Mouse (Mus musculus): ENCODE measurements at regions not wholly inside any gene's neighbourhood (a gene's known extent, or its start where the extent isn't known, plus 50 kb on each side); places are given as distances from the start of the nearest gene placed in this dataset.

DNA sequence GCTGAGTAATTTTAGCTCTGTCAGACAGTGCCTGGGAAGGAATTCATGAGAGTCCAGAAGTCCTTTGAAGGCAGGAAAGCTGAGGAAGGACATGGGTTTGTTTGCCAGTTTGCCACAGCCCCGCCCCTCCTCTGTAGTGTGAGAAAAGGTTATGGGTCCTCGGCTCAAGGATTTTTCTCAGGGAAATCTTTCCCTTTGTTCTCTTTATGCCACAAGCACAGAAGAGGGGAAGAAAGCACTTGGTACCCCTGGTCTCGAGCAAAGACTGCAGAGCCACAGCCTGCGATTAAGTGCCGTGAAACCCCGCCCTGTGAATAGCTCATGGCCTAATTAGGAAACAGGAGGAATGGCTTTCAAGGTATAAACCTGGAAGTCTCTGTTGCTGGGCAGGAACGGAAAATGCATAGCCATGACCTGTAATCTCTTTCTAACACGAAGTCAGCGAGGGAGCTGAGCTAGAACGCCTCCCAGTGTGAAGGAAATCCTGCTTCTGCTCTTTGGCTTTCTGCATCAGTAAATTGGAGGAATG is 166.1 kb upstream of the Tars start:
- DNase-seq, result peak; percentile 44

DNA sequence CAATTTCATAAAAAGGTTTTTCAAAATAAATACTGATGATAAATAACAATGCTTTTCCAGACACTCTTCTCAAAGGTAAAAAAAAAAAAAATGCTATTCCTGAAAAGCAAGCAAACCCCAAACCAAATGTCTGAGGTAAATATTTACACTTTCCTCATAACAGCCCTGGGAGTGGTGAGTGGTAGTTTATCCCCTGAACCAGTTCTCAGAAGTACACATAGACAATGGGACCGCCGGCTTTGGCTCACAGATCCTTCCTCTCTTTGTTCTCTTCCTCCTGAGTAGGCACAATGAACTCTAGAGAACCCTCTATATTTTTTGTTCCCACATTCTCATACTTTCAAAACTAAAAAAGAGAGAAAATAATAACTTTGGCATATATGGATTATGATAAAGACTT is 153.1 kb upstream of the Tars start:
- DNase-seq, result peak; percentile 53

DNA sequence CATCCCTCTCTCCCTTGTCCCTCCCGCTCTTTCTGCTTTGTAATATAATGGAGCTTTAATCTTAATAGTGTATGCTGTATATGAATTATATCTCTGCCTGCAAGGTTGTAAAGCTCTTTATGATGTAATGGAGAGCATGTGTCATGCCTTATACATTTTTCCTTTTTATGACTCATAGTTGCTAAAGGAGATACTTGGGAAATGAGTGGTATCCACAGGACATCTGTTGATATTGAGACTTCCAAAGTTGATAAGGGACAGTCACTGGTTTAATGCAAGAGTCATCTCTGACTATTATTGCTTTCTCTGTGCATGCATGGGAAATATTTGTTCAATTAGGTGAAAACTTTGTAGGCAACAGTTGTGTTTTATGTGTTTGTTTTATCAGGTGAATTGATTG is 152.6 kb upstream of the Tars start:
- DNase-seq, result no peak

DNA sequence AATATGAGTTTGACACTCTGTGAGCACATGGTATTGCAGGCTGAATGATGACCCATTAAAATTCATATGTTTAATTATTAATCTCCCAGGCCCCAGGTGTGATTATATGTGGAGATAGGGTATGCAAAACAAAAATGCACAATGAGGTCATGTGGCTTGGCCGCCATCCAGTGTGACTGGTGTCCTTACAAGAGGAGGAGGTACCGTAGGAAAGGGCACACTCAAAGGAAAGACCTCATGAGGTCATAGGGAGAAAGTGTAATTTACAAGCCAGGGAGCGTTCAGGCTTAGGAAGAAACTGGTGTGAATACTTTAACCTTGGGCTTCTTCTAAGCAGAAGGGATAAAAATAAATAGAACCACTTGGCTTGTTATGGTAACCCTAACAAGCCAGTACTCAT is 140.0 kb upstream of the Tars start:
- DNase-seq, result peak; percentile 4

DNA sequence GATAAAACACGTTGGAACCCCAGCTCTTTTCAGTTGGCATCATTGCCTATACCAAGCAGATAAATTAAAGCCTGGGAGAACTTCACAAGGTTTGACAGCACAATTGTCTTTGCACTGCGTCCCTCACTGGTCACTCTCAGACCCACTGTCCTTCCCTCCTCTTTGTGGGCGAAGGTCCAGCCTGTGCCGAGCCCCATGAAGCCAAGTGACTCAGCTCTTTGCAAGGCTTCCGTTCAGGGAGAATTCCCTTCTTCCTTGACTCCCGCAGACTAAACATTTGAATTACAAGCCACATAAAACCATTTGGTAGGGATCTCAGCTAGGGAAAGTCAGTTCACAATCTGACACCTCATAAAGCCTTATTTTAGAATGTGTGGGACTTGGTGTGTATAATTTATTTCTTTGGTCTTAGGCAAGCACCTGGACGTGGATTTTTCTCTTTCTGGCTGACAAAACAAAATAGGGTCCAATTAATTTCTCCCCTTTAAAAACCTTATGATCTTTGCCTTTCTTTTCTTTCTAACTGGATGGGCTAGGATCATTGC is 136.7 kb upstream of the Tars start:
- peak; percentile 27 for DNase-seq

DNA sequence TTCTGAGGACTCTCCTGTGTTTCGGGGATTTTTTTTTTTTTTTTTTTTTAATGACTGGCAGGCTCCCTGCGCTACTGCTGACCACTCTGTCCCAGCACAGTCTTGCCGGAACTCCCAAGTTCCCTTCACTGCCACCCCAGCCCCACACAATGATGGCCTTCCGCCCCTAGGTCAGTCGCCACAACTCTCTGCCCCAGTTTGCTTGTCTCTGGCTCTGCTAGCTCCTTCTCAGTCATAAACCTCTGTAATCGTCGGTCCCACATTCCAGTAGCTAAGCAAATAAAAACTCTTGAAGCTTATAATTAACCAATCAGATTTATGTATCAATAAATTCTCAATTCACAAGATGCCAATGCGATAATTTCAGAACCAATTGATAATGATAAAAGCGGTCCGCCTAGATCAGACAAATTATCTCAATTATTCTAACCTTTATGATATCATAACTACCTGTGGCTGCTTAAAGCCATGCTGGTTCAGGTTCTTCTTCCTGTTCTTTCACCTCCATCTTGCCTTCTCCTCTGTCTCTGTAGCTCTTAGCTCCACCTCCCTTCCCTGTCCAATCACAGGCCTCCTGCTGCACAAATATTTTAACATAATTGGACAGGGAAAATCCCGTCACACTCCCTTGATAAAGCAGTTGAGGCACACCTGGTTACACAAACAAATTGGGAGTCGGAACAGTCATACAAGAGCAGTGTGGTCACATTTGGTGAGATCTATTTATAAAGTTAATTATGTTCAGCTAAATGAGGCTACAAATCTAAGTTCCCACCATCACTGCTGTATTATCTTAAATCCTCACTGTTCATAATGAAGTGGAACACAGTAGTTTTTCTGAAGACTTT is 135.2 kb upstream of the Tars start:
- DNase-seq, result no peak

DNA sequence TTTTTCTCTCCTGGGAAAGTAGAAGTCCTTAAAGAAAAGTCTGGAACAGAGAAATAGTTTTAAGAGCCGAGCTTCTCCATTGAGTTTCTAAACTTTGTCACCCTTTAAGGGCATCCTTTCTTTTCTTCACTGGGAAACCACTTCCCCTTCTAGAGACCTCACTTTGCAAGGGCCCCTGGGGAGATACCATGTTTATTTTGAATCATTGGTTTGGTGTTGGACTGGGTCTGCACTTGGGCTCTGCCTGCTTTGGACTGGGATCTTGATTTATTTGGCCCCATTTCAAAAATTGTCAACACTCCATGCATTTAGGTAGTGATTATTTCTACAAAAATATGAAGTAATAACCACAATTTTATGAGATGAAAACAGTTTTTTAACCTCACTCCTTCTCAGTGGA is 134.2 kb upstream of the Tars start:
- no peak for DNase-seq

DNA sequence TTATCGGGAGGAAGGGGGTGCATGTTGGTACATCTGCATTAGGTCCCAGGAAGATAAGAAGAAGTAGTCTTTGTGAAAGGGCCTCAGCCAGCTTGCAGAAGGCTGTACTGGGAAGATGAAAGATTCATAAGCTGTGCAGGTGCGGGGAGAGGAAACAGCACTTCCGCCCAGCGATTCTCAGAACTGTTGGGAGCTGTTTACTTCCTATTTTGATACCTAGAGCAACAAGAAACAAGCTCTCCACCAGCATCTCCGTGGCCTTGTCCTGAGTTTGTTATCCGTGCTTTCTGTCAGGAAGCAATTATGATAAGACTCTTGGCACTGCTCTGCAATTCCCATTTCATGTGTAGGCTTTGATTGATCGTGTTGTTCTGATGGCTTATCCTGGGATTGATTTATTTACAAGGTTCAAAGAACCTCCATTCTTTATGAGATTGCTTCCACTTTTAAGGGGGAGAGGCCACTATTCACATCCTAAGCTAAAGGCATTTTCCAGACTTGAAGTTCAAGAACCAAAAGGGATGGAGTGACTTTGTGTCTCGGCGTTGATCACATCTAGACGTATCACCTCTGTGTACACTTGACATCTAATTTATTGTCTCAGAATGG is 133.6 kb upstream of the Tars start:
- DNase-seq, result peak; percentile 33

DNA sequence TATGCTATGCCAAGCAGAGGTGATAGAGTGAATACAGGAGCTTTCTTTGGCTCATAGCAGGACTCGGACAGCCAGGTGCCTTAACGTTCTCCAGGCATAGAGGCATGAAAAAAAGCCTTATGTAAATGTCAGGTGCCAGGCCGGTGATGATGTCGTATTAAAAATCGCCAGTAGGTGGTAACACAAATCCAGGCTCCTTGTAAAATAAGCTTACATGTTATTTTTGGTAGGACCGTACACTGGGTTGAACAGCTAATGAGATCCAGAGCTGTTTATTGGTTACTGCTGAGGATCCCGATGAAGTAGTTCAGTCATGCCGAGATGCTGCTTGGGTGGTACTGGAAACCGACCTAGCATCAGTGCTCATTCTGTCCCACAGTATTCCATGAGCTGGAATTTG is 133.1 kb upstream of the Tars start:
- DNase-seq, result no peak

DNA sequence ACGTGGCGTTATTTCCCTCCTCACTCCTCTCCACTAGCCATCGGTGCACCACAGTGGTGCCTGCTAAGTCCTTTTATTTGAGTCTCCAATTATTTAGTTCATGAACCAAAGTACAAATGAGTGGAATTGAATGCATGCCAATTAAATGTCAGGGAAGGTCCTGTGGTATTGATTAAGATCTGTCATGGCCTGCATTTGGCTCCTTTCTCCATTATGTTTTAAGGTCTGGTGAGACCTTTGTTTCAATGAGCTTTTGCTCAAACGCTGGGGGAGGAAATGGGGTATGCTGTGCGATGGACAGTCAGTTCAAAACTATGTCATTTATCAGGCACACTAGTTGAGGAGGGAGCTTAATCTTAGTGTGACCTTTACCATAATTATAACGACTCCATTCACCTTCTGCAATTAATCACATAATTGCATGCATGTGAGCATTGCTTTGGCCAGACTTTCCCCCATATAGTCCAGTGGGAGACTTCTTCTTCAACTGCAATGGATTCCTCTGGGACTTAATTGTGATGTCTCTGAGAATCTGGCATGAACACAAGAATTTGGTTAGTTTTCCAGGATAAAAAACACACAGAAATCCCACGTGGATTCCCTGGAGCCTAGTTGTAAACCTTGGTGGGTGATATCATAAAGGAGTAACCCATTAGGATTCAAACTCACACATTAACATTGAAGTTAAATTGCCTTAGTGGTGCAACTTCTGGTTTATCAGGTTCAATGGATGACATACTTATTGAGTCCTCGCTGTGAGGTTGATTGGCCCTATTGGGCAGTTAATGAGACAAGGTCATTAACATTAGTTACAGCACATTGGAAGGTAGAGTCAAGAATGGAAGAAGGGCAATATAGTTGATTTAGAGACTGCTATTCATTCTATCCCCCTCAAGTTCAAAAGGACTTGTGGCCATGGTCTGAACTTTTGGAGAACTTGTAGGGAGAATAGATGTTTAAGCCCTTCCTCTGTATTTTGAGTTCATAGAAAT is 130.7 kb upstream of the Tars start:
- no peak for DNase-seq

DNA sequence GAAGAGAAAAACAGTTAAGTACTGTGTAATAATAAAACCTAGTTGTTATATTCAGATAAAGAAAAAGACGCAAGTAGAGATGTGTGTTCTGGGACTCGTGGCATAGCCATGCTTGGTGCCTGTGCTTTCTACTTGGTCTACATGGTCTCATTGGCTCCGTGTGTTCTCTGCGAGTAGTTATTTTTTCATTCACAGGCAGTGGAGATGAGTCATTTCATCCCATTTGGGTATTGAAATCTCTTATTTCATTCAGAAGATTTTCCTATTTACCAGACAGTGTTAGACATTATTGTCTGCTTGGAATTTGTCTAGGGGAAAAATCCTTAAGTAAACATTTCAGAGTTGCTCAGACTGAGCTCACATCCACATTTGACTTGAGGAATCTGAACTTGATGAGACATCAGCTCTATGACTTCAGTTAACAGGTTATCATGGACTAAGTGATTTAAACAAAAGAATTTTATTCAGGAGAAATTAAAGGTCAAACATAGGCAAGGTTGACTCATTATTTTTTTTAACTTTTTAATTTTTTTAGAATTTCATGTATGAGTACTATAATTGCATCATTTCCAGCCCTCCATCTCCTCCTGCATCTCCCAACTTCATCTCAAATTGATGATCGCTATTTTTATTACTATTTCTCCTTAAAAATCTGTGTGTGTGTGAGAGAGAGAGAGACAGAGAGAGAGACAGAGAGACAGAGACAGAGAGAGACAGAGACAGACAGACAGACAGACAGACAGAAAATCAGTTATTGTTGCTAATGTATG is 125.1 kb upstream of the Tars start:
- no peak for DNase-seq

DNA sequence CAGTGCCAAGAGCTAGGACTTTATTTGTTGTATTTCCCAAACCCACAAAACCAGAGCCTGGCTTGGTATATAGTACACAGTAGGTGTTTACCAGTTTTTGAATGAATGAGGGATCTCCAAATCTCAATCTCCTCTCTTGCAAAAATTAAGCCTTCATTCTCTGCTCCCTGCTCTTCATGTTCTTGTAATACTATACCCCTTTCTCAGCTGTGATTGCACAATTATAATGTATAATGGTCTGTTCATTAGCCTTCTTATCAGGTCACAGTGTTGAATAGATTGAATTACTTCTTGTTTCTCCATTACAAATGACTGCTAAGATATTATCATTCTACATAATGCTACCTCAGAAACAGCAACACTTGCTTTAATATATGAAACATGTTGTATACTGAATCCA is 119.1 kb upstream of the Tars start:
- DNase-seq, result no peak

DNA sequence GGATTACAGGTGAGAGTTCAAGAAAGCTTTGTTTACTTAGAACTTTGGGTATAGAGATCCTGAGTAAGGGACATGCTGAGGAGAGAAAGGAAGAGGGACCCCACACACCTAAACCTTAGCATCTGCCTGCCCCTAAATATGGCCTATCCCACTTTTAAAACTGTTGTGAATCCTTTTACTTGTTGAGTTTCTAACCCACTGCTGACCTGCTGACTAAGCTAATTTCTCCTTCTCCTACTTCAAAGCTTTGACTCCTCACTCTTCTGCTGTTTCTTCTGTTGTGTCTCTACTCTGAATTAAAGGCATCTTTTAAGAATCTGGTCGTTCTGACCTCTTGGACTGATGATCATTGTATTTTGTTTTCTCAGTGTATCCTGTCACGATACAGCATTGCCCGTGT is 118.4 kb upstream of the Tars start:
- DNase-seq, result no peak

DNA sequence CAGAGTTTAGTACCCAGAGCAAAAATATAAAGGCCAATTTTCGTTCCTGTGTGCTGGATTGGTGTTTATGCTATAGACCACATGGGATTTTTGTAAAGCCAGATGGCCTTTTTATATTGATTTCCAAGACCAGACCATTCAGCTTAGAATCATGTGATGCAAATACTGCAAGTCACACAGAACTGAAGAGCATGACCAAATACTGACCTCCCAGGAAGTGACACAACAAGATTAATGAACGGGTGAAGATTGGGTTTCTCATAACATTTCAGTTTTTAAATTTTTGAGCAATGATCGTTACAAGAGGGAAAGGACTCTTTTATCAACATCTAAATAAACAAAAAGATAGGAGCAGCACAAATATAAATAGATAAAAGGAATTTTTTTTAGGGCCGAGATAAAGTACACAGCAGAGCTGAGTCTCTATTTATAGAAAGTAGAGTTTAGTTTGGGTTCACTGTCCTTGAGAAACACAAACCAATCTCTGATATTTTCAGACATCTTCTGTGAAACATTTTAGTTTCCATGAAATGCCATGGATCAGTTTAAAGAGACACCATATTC is 105.7 kb upstream of the Tars start:
- peak; percentile 1 for DNase-seq

DNA sequence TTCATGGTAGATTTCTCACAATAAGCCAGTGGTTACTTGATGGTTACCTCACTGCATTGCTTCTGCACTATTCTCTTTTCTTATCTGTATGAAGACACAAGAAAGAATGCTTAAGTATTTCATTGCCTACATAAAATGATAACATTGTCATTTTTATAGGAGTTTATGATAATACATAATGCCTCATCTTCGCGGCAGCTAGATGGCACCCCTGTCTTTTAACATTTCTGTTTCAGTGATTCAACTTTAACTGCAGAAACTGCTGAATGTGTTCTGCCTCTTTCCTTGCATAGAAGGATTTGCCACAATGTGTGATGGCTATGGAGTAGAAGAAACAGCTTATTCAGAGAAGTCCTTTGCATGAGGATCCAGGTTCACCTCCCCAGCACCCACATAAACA is 97.0 kb upstream of the Tars start:
- DNase-seq, result peak; percentile 6

DNA sequence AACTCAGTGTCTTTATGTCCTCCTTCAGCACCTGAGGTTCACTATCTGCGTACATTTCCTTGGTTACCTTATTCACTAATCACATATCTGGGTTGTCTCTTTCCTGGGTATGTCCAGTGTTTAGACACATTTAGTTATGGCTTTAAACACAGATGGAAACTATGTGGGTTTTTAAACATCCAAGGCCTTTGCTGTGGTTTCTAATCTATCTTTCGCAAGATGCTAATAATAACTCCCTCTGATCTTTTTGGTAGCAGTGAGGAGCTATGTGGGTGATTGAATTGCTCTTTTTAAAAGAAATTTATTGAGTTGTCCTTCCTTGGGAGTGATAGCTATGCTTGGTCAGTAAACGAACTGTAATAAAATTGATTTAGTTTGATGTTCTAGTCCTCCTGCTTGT is 89.7 kb upstream of the Tars start:
- no peak for DNase-seq

DNA sequence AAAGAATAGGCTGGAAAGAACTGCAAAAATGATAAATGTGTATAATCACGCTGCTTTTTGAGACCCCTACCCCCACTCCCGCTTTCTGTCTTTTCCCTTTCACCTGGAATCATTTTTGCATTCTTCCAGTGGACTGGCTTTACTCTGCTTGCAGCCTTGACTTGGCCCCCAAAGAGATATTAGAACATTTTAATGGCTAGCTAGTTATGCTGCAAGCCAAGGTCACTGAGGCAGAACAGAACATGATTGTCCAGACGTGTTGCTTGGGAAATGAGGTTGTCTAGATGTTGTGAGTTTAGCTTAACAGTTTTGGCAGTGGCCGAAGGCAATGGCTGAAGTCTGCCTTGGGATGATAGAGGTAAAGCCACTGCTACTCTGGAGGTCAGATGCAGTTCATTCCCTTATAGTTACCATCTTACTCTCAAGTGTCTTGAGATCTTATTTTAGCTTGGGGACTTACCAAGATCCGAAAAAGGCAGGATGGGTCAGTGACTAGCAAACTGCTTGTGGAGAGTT is 87.9 kb upstream of the Tars start:
- DNase-seq, result no peak

DNA sequence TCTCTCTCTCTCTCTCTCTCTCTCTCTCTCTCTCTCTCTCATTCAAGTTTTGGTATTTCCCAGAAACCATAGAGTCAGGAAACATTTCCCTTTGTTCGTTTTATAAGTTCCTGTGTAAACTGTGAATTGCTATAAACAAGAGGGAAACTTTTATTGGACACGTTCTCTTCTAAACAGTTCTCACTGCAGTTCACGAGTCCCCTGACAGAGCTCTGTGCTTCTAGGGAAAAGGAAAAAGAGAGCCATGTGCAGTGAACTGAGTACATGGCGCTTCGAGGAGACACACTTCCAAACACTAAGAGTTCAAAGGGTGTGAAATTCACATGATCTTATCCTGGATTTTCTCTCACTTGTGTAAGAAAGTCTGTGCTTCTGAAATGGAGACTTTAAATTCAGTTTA is 84.5 kb upstream of the Tars start:
- DNase-seq, result no peak

DNA sequence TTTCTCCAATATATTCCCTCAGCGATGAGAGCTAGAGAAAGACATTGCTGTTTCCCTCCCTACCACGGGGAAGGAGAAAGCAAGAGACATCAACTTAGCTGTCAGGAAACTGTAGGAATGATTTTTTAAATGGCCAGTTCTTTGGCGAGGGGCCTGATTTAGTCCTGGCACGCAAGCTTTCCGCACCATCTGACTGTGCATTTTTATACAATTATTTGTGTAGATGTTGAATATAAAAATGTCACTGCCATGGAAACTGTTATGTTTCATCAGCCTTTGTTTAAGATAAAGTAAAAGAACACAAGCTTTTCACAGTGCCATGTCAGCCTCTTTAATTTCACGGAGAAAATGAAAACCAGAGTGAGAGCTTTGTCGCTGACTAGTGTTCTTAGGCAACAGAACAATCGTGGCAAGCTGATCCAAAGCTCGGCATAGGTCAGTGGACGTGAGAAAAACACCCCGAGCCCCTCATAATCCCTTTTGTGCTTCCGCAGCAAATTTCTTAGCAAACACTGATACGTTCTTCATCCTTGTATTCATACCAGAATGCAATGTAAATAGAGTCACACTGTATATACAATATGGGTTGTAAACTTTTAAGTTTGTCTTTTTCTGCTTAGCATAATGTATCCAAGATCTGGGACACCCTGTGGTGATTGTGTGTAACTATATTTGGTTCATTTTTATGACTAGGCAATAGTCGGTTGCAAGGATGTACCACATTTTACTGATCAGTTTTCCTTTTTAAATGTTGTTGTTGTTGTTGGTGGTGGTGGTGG is 79.9 kb upstream of the Tars start:
- DNase-seq, result no peak

DNA sequence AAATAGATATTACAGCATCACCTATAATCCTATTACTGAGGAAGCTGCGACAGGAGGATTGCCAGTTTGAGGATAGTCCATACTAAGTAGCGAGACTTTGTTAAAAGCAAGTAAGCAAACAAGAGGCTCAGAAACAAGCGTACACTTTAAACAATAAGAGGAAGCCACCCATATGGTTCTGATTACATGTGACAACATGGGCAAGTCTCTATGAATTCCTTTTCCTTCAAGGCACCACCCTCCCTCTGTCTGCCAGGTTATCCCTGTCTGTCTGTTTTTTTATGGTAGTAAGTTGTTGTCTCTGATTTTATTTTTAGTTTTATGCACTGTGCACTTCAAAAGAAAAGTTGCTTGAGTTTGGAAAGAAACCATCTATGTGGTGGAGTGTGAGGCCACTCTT is 76.8 kb upstream of the Tars start:
- no peak for DNase-seq

DNA sequence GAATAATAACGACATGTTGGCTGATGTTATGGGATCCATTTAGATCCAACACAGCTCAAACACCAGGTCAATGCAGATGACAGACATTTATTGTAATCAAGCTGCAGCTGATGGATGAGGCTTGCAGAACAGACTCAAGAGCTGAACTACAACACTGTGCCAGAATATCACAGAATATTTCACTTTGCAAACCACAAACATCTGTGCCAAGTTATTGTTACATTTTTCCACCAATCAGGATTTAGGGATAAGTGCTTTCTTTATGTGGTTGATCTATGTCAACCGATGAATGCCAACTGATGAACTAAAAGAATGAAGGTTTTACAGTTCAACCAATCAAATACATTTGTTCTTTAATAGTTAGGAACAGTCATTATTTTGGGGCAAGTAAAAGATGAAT is 63.9 kb upstream of the Tars start:
- no peak for DNase-seq
